Mouse (Mus musculus): ENCODE measurements at regions not wholly inside any gene's neighbourhood (a gene's known extent, or its start where the extent isn't known, plus 50 kb on each side); places are given as distances from the start of the nearest gene placed in this dataset.

DNA sequence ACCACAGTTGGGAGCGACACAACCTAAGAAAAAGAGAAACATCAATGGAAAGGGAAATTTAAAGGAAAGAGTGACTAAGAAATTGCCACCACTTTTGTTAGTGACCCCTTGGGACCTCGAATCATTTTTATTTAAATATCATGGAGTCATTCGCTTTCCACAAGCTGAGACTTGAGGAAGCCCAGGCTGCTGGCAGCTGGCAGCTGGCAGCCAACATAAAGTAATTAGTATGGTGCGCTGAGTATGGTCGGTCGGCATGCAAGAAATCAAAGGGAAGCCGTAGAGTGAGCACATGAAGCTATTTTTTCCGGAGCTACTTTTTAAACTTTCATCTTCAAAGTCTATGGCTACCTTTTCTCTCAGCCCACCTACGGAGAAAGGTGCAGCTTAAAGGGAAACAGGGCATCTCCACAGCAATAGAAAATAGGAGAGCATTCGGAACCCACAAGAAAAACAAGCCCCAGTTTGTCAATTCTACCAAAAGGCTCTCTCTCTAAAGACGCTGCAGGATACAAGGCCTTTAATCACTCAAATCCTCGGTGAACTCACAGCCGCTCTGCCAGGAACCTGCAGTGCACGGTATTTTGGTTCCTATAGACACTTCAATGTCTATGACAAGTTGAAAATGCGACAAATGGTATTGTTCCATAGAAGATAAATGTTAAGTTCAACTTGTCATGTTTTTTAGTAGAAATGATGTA, 206.6 kb upstream of the Tll1 start:
- Histone ChIP-seq H3K4me3 (no peak overlapping the region), H3K9me3 (no peaks in the 10 kb centered on the region), H3K4me2 (no peak overlapping the region), H3K9ac (no peak overlapping the region), H3K27me3 (peaks cover 7% of the 10 kb centered on the region; the same call in 1 of the 2 replicates), H3K27ac (no peak overlapping the region), H3K36me3 (no peaks in the 10 kb centered on the region), H3K4me1 (peaks cover 4% of the 10 kb centered on the region; the same call in 1 of the 2 replicates)
- 50% methylated on average over 15 of the region's 15 CpGs for WGBS
- ATAC-seq (ENCODE audit: insufficient number of reproducible peaks, insufficient read depth, low FRiP score, low TSS enrichment, low read depth) = no peak

GRCm38 (mm10) chr8:64406775-64407490, 200.9 kb upstream of the Tll1 start:
- no peak for ATAC-seq (ENCODE audit: insufficient number of reproducible peaks, insufficient read depth, low FRiP score, low TSS enrichment, low read depth)
- no peak overlapping the region; the same call in 1 of the 2 replicates for H3K4me2 ChIP-seq
- H3K36me3 ChIP-seq = no peaks in the 10 kb centered on the region

GRCm38 (mm10) chr8:64399554-64399953, 193.5 kb upstream of the Tll1 start:
- Histone ChIP-seq H3K36me3 (no peaks in the 10 kb centered on the region), H3K27me3 (0 out of 2 replicates have a peak, but pooled peaks cover 6% of the 10 kb centered on the region), H3K4me2 (no peak overlapping the region), H3K9me3 (no peaks in the 10 kb centered on the region), H3K4me1 (no peaks in the 10 kb centered on the region), H3K4me3 (no peak overlapping the region), H3K27ac (no peak overlapping the region), H3K9ac (no peak overlapping the region)
- WGBS = 58% methylated on average over 3 of the region's 3 CpGs
- ATAC-seq (ENCODE audit: insufficient number of reproducible peaks, insufficient read depth, low FRiP score, low TSS enrichment, low read depth) = no peak

More at GRCm38 (mm10) chr8:64406775-64407490, 200.9 kb upstream of the Tll1 start:
- no peak overlapping the region for H3K4me3 ChIP-seq
- H3K4me1 ChIP-seq = peaks cover 9% of the 10 kb centered on the region; the same call in 1 of the 2 replicates
- peaks cover 9% of the 10 kb centered on the region; the same call in 1 of the 2 replicates for H3K27me3 ChIP-seq
- no peak overlapping the region for H3K27ac ChIP-seq
- 15% methylated on average over 9 of the region's 9 CpGs for WGBS
- H3K9ac ChIP-seq = no peak overlapping the region
- H3K9me3 ChIP-seq = no peaks in the 10 kb centered on the region

DNA sequence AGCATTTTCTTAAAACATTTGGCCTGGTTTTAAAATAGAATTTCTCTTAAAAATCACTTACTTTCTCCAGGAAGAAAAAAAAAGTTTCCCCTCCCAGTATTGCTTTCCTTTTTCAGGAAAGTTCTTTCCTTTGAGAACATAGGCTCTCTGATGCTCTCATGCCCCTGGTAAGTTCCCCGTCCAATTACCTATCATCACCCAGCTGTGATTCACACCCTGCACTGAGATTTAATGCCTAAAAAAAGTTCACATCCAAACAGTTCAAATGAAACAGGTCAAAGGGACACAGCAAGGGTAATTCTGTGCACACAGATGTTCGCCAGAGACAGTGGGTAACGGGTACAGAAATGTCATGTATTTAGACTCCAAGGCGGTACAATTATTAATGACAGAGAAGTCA, 191.8 kb upstream of the Tll1 start:
- WGBS = 71% methylated on average over 4 of the region's 4 CpGs
- no peaks in the 10 kb centered on the region for H3K4me1 ChIP-seq
- H3K9ac ChIP-seq = no peak overlapping the region
- H3K27me3 ChIP-seq = 0 out of 2 replicates have a peak, but pooled peaks cover 3% of the 10 kb centered on the region
- H3K27ac ChIP-seq = no peak overlapping the region
- no peaks in the 10 kb centered on the region for H3K36me3 ChIP-seq
- H3K4me2 ChIP-seq = no peak overlapping the region
- no peaks in the 10 kb centered on the region for H3K9me3 ChIP-seq
- H3K4me3 ChIP-seq = no peak overlapping the region
- no peak for ATAC-seq (ENCODE audit: insufficient number of reproducible peaks, insufficient read depth, low FRiP score, low TSS enrichment, low read depth)

GRCm38 (mm10) chr8:64395816-64396215, 189.7 kb upstream of the Tll1 start:
- Histone ChIP-seq H3K9ac (no peak overlapping the region), H3K27me3 (0 out of 2 replicates have a peak, but pooled peaks cover 3% of the 10 kb centered on the region), H3K4me3 (no peak overlapping the region), H3K36me3 (no peaks in the 10 kb centered on the region), H3K27ac (no peak overlapping the region), H3K9me3 (no peaks in the 10 kb centered on the region), H3K4me2 (no peak overlapping the region), H3K4me1 (no peaks in the 10 kb centered on the region)
- 84% methylated on average over 5 of the region's 5 CpGs for WGBS
- no peak for ATAC-seq (ENCODE audit: insufficient number of reproducible peaks, insufficient read depth, low FRiP score, low TSS enrichment, low read depth)

DNA sequence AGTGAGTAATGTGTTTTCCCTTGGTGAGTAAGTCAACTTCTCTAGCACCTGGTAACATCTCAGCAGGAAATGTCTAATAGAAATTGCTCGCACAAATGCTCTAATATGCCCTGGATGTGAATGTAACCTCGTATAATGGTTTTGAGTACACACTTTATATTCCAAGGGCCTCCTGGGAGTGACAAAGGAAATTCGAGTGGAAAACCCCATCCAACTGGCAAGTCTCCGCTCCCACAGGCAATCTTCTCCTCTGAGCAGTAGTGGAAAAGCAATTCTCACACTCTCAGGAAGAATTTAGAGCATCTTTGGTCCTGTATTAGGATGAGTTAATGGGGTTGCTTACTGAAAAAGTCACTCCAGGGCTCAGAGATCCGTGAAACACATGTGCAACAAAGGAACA, 183.4 kb upstream of the Tll1 start:
- Histone ChIP-seq H3K9me3 (no peaks in the 10 kb centered on the region), H3K9ac (no peak overlapping the region), H3K27ac (no peak overlapping the region), H3K4me1 (no peaks in the 10 kb centered on the region), H3K4me3 (no peak overlapping the region), H3K27me3 (no peaks in the 10 kb centered on the region), H3K36me3 (no peaks in the 10 kb centered on the region), H3K4me2 (no peak overlapping the region)
- 57% methylated on average over 5 of the region's 5 CpGs for WGBS
- ATAC-seq (ENCODE audit: insufficient number of reproducible peaks, insufficient read depth, low FRiP score, low TSS enrichment, low read depth) = no peak

DNA sequence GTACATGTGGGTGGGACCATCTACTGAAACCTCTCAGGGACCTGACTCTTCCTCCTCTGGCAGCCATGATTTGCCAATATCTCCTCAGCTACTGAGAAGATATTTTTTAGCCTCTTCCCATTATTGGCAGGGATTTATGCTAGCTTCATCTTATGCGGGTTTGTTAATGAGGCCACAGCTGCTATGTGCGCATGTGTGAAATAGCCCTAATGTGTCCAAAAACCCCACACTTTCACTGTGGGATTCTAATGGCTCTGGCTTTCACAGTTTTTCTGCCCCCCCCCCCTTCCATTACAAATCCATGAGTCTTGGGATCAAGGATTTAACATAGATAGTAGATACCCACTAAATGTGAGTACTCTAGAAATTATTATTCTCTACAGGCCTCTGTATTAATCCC, 182.2 kb upstream of the Tll1 start:
- Histone ChIP-seq H3K36me3 (no peaks in the 10 kb centered on the region), H3K4me1 (no peaks in the 10 kb centered on the region), H3K4me3 (no peak overlapping the region), H3K9me3 (no peaks in the 10 kb centered on the region), H3K27ac (no peak overlapping the region), H3K4me2 (no peak overlapping the region), H3K9ac (no peak overlapping the region), H3K27me3 (no peaks in the 10 kb centered on the region)
- no peak for ATAC-seq (ENCODE audit: insufficient number of reproducible peaks, insufficient read depth, low FRiP score, low TSS enrichment, low read depth)
- WGBS = 93% methylated on average over 2 of the region's 2 CpGs

- Histone ChIP-seq H3K4me2 (no peak overlapping the region), H3K4me3 (no peak overlapping the region), H3K27ac (no peak overlapping the region), H3K9ac (no peak overlapping the region), H3K4me1 (no peaks in the 10 kb centered on the region), H3K27me3 (no peaks in the 10 kb centered on the region), H3K36me3 (no peaks in the 10 kb centered on the region), H3K9me3 (no peaks in the 10 kb centered on the region)
- no peak for ATAC-seq (ENCODE audit: insufficient number of reproducible peaks, insufficient read depth, low FRiP score, low TSS enrichment, low read depth)
- WGBS = 75% methylated on average over 9 of the region's 9 CpGs
Measured at GRCm38 (mm10) chr8:64379732-64380349, 173.8 kb upstream of the Tll1 start.

GRCm38 (mm10) chr8:64377830-64378229, 171.8 kb upstream of the Tll1 start:
- no peak overlapping the region for H3K4me3 ChIP-seq

DNA sequence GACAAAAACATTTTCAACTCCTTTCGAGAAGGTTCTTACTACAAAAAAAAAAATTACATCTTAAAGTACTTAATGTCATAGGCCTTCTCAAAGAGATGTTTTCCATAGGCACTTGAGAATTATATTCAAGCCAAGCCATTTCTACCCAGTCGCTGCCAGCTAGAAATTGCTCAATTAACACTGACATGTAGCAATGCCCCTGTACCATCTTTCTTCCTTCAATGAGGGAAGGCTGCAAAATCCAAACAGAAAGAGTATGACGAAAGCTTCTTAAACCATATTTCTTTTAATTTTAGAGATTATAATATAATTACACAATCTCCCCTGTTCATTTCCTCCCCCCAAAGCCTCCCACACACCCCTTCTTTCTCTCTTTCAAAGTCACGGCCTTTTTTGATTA, 169.4 kb upstream of the Tll1 start:
- Histone ChIP-seq H3K4me3 (no peak overlapping the region), H3K9me3 (no peaks in the 10 kb centered on the region), H3K27me3 (no peaks in the 10 kb centered on the region), H3K36me3 (no peaks in the 10 kb centered on the region), H3K9ac (no peak overlapping the region), H3K4me1 (peaks cover 7% of the 10 kb centered on the region; the same call in 1 of the 2 replicates), H3K27ac (no peak overlapping the region), H3K4me2 (no peak overlapping the region)
- ATAC-seq (ENCODE audit: insufficient number of reproducible peaks, insufficient read depth, low FRiP score, low TSS enrichment, low read depth) = no peak
- 72% methylated on average over 4 of the region's 4 CpGs for WGBS

More at GRCm38 (mm10) chr8:64377830-64378229, 171.8 kb upstream of the Tll1 start:
- no peaks in the 10 kb centered on the region for H3K27me3 ChIP-seq
- H3K4me1 ChIP-seq = no peaks in the 10 kb centered on the region
- H3K9me3 ChIP-seq = no peaks in the 10 kb centered on the region
- H3K4me2 ChIP-seq = no peak overlapping the region
- no peak overlapping the region for H3K27ac ChIP-seq
- WGBS = 41% methylated on average over 2 of the region's 2 CpGs
- H3K36me3 ChIP-seq = no peaks in the 10 kb centered on the region
- H3K9ac ChIP-seq = no peak overlapping the region
- ATAC-seq (ENCODE audit: insufficient number of reproducible peaks, insufficient read depth, low FRiP score, low TSS enrichment, low read depth) = no peak

DNA sequence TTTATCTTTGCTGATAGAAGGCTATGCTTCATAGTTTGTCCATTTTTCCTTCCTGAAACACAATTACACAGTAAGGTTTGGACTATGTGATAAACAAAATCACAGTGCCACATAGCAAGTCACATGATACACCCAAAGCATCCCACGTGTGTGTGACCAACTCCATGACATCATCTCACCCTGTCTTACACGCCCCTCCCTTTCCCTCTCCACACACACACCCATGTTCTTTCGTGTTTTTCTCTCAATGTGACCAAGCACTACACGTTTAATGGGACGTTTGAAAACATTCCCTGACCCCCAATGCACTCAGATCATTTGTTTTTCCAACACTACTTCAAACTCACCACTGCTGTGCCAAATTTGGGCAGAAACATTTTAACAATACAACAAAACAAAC, 168.9 kb upstream of the Tll1 start:
- Histone ChIP-seq H3K9ac (no peak overlapping the region), H3K4me3 (no peak overlapping the region), H3K36me3 (no peaks in the 10 kb centered on the region), H3K27me3 (no peaks in the 10 kb centered on the region), H3K27ac (no peak overlapping the region), H3K9me3 (no peaks in the 10 kb centered on the region), H3K4me2 (no peak overlapping the region), H3K4me1 (peaks cover 12% of the 10 kb centered on the region; the same call in 1 of the 2 replicates)
- no peak for ATAC-seq (ENCODE audit: insufficient number of reproducible peaks, insufficient read depth, low FRiP score, low TSS enrichment, low read depth)
- 72% methylated on average over 5 of the region's 5 CpGs for WGBS

Measured in embryonic facial prominence, embryonic 13.5 days (tissue).